Mouse (Mus musculus) ES-Bruce4 (cell line): ENCODE data around the gene Atg7.

Experiments used
- CTCF ChIP-seq: IDR thresholded peaks from one replicate; pipeline ENCODE4 v1.8.1; 2011; ENCODE audit warnings: low read depth, low read length
- POLR2A ChIP-seq: IDR thresholded peaks from one replicate; pipeline ENCODE4 v1.8.1; 2011; ENCODE audit warnings: low read length; ENCODE audit not compliant: insufficient read depth

GRCm38 (mm10) chr6:114743845-114744244, 100.9 kb downstream of the Atg7 start:
- no peak for TF ChIP-seq CTCF
- no peak for TF ChIP-seq POLR2A
